Mouse (Mus musculus): ENCODE measurements around the gene Usp43.

Gene Usp43

GRCm38 (mm10) chr11:67903756-67904155 is 18.2 kb downstream of the Usp43 start:
- in situ Hi-C loops (cut with MboI, MseI), result no loop called here

GRCm38 (mm10) chr11:67897064-67897560 is 24.8 kb downstream of the Usp43 start:
- in situ Hi-C loops (cut with MboI, MseI), result no loop called here

- in situ Hi-C loops (cut with MboI, MseI), result no loop called here
These were observed 26.3 kb downstream of the Usp43 start for GRCm38 (mm10) chr11:67895641-67896040.

- in situ Hi-C loops (cut with MboI, MseI), result no loop called here
These were observed 33.4 kb downstream of the Usp43 start for GRCm38 (mm10) chr11:67888521-67888920.

- in situ Hi-C loops (cut with MboI, MseI), result no loop called here
These were observed 36.0 kb downstream of the Usp43 start for GRCm38 (mm10) chr11:67885921-67886320.

- in situ Hi-C loops (cut with MboI, MseI), result no loop called here
These were observed 56.3 kb downstream of the Usp43 start for GRCm38 (mm10) chr11:67865521-67866197.

- in situ Hi-C loops (cut with MboI, MseI), result no loop called here
These were observed 56.9 kb downstream of the Usp43 start for GRCm38 (mm10) chr11:67865100-67865499.

- in situ Hi-C loops (cut with MboI, MseI), result no loop called here
These were observed 60.5 kb downstream of the Usp43 start for GRCm38 (mm10) chr11:67861399-67861838.

- in situ Hi-C loops (cut with MboI, MseI), result no loop called here
These were observed 61.1 kb downstream of the Usp43 start for GRCm38 (mm10) chr11:67860743-67861398.

- in situ Hi-C loops (cut with MboI, MseI), result no loop called here
These were observed 63.4 kb downstream of the Usp43 start for GRCm38 (mm10) chr11:67858518-67858917.

- in situ Hi-C loops (cut with MboI, MseI), result no loop called here
These were observed 66.9 kb downstream of the Usp43 start for GRCm38 (mm10) chr11:67855035-67855434.

GRCm38 (mm10) chr11:67853996-67854395 is 68.0 kb downstream of the Usp43 start:
- in situ Hi-C loops (cut with MboI, MseI), result no loop called here

- in situ Hi-C loops (cut with MboI, MseI), result no loop called here
These were observed 70.2 kb downstream of the Usp43 start for GRCm38 (mm10) chr11:67851770-67852169.

- in situ Hi-C loops (cut with MboI, MseI), result no loop called here
These were observed 76.8 kb downstream of the Usp43 start for GRCm38 (mm10) chr11:67845193-67845592.

- in situ Hi-C loops (cut with MboI, MseI), result loop anchor here (10.0 kb wide), 1 partner anchor 325 kb away; no protein-coding TSS in a partner anchor
These were observed 82.1 kb downstream of the Usp43 start for GRCm38 (mm10) chr11:67839810-67840209.

GRCm38 (mm10) chr11:67835408-67836078 is 86.4 kb downstream of the Usp43 start:
- in situ Hi-C loops (cut with MboI, MseI), result loop anchor here (10.0 kb wide), 1 partner anchor 329 kb away; no protein-coding TSS in a partner anchor

- in situ Hi-C loops (cut with MboI, MseI), result loop anchor here (10.0 kb wide), 1 partner anchor 333 kb away; no protein-coding TSS in a partner anchor
These were observed 90.1 kb downstream of the Usp43 start for GRCm38 (mm10) chr11:67831820-67832219.

GRCm38 (mm10) chr11:67829530-67829929 is 92.4 kb downstream of the Usp43 start:
- in situ Hi-C loops (cut with MboI, MseI), result no loop called here

- in situ Hi-C loops (cut with MboI, MseI), result no loop called here
These were observed 93.4 kb downstream of the Usp43 start for GRCm38 (mm10) chr11:67828360-67829059.

GRCm38 (mm10) chr11:67821560-67821959 is 100.4 kb downstream of the Usp43 start:
- in situ Hi-C loops (cut with MboI, MseI), result no loop called here

GRCm38 (mm10) chr11:67820221-67820620 is 101.7 kb downstream of the Usp43 start:
- in situ Hi-C loops (cut with MboI, MseI), result no loop called here

- in situ Hi-C loops (cut with MboI, MseI), result no loop called here
These were observed 102.3 kb downstream of the Usp43 start for GRCm38 (mm10) chr11:67819604-67820003.

Measured in T-helper 1 cell (primary cell).